Mouse (Mus musculus): ENCODE results near the gene Gmds. TPM values are rescaled to one million over a fixed set of nuclear protein-coding genes. Genes with fewer than 3 reads are reported as not detected.
A peak's percentile ranks its signal among the peaks of the same experiment; 100 is the strongest.

Gmds gene
- total RNA-seq, 2 experiments from 2014 or later = 11.3 to 12.1 TPM

DNA sequence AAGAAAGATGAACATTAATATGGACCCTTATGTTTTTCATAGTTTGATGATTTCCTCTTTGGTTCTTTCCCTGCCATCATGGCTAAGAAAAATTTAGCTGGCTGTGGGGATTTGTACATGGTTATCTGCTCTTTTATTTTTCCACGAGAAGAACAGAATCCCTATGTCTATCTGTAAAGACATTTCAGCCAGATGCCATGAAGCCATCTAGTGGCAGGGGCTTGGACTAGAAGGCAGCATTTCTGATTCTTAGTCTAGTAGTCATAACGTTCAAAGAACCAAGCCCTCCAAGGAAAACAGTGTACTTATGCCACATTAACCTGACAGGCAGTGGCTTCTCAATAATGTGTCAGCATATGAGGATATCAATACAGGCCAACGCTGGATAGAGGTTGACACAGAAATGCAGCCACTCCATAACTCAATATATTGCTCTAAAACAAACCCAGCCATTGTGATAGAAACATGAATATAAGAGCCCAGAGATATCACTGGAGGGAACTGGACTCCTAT is 510.7 kb downstream of the Gmds start:
- TF ChIP-seq CTCF (IDR thresholded peaks at IDR 0.05) = peak; percentile 34
- Histone ChIP-seq H3K4me3 (no peak overlapping the region), H3K27ac (no peak overlapping the region)
- no peak for DNase-seq (ENCODE audit: extremely low spot score in 1 of 2, low spot score in 2 of 2)
- intact Hi-C loops (cut with DNase I) = no loop called here

DNA sequence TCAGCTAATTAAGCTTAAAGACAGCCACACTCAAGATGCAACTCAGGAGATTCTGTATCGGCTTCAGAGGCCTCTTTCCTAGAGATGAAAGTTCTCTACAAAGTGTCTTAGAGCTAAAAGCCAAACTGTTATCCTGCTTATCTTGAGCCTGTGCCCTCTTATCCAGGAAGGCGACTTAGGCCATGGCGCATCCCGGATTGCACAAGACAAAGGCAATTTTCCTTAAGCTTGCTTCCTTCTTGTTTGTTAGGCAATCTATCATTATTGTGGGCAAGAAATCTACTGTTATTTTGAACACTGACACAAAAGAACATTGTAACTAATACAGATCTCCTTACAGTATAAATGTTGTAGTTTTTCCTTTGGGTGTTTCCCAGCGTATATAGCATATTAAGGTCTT is 511.4 kb downstream of the Gmds start:
- TF ChIP-seq CTCF (IDR thresholded peaks at IDR 0.05) = no peak
- no peak for DNase-seq (ENCODE audit: extremely low spot score in 1 of 2, low spot score in 2 of 2)
- intact Hi-C loops (cut with DNase I) = no loop called here
- Histone ChIP-seq H3K4me3 (no peak overlapping the region), H3K27ac (no peak overlapping the region)

DNA sequence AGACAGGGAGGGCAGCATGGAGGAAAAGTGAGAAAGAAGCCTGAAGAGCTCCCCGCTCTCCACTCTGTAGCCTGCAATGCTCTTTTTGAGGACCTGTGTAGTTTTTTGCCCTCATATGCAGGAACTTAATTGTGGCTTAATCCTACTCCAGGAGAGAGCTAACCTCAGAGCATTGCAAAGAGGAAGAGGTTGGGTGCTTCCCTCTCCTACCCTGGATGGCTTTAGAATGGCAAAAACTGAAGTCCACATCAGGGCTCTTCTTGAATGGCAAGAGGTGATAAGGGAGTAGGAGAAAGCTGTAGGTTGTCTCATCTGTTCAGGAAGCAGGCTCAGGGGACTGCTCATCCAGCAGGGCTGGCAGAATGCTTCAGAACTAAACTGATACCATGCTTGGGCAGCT is 513.4 kb downstream of the Gmds start:
- DNase-seq (ENCODE audit: extremely low spot score in 1 of 2, low spot score in 2 of 2) = no peak
- intact Hi-C loops (cut with DNase I) = no loop called here
- no peak for TF ChIP-seq CTCF (IDR thresholded peaks at IDR 0.05)
- no peak overlapping the region for H3K27ac ChIP-seq
- no peak overlapping the region for H3K4me3 ChIP-seq

DNA sequence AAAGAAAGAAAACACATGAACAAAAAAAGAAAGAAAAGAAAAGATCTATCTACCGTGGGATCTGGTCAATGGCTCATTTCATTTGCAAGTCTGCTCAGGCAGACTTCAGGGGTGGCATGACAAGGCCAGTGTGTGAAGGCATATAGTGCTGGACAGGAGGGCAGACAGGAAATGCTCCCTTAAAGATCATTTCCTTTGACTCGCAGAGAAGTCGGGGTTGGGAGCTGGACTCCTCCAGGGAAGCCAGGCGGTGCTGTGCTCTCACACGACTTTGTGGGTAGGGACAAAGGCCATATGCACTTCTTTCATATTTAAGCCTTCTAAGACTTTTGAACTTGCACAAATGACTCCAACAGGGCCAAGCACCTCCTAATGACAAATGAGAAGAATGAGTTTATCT is 515.2 kb downstream of the Gmds start:
- TF ChIP-seq CTCF (IDR thresholded peaks at IDR 0.05) = no peak; the same call in 1 of the 2 replicates
- DNase-seq (ENCODE audit: extremely low spot score in 1 of 2, low spot score in 2 of 2) = no peak
- H3K4me3 ChIP-seq = no peak overlapping the region
- H3K27ac ChIP-seq = no peak overlapping the region
- intact Hi-C loops (cut with DNase I) = no loop called here

DNA sequence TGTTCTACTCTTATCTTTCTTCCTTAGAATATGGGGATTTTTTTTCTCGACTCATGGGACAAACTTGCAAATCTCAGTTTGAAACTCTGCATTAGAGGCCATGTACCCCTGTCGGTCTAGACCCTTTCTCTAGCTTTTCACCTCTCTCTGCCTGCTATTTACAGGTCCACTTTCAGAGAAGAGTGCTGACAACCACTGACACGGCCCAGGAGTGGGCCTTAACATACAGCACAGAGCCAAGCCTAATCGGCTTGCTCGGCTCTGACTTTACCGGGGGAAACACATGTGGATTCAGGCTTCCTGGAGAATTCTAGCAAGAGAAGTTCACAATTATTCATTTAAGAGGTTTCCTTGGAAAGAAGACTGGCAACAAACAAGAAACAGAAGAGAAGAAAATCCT is 517.5 kb downstream of the Gmds start:
- intact Hi-C loops (cut with DNase I) = no loop called here
- no peak for TF ChIP-seq CTCF (IDR thresholded peaks at IDR 0.05)

DNA sequence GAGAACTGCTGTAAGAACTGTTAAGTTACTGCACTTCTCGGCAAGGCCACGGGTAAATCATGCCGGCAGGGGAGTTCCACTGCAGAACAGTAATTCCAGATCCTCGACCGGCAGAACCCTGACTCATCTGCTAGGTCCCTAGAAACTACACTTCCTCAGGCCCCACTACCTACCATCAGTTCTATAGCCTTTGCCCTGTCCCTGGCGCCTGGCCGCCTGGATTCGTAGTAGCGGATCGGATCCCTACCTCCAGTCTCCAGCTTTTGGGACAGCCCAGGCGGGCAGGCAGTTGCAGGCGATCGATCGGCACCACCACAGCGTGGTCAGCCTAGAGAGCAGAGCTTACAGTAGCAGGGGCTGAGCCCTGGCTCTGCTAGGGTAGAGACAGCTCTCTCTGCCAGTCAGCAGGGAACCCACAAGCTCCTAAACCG is 517.9 kb downstream of the Gmds start:
- Histone ChIP-seq H3K4me3 (peak overlapping the region; percentile 29), H3K27ac (peak overlapping the region; percentile 47; the same call in 1 of the 2 replicates)
- intact Hi-C loops (cut with DNase I) = no loop called here
- DNase-seq (ENCODE audit: extremely low spot score in 1 of 2, low spot score in 2 of 2) = no peak
- no peak for TF ChIP-seq CTCF (IDR thresholded peaks at IDR 0.05)

More for the DNA sequence above, 517.5 kb downstream of the Gmds start:
- no peak for DNase-seq (ENCODE audit: extremely low spot score in 1 of 2, low spot score in 2 of 2)
- Histone ChIP-seq H3K4me3 (peak overlapping the region; percentile 29), H3K27ac (peak overlapping the region; percentile 47; the same call in 1 of the 2 replicates)

DNA sequence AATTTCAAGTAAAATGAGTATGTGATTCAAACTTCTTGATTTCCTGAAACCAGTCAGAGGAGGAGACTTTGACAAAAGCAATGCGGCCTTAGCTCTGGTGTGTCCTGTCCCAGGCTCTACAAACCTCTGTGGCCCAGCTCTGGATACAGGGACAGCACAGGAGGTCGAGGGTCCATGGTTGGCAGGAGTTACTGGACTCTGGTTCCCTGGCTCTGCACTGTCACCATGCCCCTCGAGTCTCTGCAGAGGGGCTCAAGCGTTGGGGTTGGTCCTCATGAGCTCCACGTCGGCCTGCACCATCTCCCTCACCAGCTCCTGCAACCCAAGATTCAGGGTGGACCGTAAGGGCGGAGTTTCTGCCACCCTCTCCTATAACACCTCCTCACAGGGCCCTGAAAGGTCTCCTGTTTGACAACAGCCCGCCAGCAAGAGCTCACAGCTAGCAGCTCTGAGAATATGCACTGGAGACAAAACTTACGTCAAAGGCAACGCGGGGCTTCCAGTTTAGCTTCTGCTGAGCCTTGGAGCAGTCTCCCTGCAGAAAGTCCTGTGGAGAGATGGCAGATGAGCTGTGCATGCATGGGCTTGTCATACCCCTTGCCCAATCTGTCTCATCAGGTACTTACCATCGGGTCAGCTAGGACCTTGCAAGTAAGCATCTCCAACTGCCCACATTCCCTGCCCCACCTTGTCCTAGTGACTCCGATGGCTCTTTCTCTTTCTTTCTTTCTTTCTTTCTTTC is 518.7 kb downstream of the Gmds start:
- Histone ChIP-seq H3K4me3 (no peak overlapping the region), H3K27ac (no peak overlapping the region)
- TF ChIP-seq CTCF (IDR thresholded peaks at IDR 0.05) = no peak
- no peak for DNase-seq (ENCODE audit: extremely low spot score in 1 of 2, low spot score in 2 of 2)
- intact Hi-C loops (cut with DNase I) = no loop called here

DNA sequence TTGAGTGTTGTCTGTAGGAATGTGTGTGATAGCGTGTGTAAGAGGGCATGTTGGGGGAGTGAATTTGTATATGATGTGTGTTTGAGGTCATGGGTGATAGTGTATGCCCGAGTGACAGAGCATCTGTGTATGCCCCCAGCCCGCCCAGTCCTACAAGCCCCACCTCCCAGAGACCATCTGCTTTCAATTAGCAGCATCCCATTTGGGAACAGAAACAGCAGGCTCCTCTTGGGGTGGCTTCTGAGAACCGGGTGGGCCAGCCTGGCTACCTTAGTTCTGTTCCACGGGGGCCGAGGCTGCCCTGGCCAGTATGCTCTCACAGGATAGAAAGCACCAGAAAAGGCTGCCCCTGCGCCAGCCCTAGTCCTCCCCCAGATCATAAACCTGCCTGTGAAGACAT is 520.2 kb downstream of the Gmds start:
- intact Hi-C loops (cut with DNase I) = no loop called here

DNA sequence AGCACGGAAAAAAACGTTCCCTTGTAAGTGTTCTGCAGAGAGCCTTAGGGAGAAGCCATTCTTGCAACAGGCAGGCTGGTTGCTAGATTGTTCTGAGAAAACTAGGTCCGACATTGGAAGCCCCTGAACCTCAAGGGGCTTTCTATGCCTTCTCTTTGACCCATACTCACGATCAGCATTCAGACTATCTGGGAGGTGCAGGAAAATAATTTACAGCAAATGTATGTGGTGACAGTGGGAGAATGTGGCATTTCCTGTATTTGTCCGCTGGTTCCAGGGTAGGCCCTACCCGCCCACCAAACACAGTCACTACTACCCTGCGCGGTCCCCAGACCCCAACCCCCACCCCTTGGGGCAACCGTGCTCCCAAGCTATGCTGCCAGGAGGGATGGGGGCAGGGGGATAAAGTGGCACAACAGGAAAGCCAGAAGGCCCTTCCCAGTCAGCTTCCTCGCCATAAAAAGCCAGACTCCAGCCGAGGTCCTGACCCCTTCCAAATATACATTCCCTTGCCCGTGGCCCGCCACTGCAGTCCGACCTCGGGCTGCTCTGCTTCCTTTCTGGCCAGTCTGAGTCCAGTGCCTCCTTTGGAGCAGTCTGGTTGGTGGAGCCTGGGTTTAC is 523.0 kb downstream of the Gmds start:
- intact Hi-C loops (cut with DNase I) = no loop called here

More for the DNA sequence above, 520.2 kb downstream of the Gmds start:
- no peak for TF ChIP-seq CTCF (IDR thresholded peaks at IDR 0.05)
- Histone ChIP-seq H3K27ac (no peak overlapping the region), H3K4me3 (no peak overlapping the region)
- DNase-seq (ENCODE audit: extremely low spot score in 1 of 2, low spot score in 2 of 2) = no peak

DNA sequence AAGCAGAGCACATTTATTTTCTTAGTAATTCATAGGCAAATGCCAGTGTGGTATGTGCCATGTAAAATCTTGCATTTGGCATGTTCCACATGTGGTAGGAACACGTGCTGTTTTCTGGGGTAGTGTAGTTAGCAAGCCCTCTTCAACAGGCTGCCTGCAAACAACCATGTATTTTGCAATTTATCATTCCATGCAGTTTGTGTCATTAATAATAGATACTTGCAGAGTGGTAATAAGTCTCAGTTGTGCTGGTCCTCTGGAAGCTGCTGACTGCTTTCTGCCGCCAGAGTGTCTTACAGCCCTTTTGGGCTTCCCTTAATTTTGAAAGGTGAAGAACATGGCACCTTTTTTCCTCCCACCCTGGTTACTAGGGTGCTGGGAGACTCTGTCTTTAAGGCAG is 525.8 kb downstream of the Gmds start:
- no peak for DNase-seq (ENCODE audit: extremely low spot score in 1 of 2, low spot score in 2 of 2)
- H3K4me3 ChIP-seq = peak overlapping the region; percentile 44
- peak overlapping the region; percentile 54; the same call in 1 of the 2 replicates for H3K27ac ChIP-seq
- intact Hi-C loops (cut with DNase I) = no loop called here
- no peak for TF ChIP-seq CTCF (IDR thresholded peaks at IDR 0.05)

More for the DNA sequence above, 523.0 kb downstream of the Gmds start:
- no peak for TF ChIP-seq CTCF (IDR thresholded peaks at IDR 0.05)
- peak overlapping the region; percentile 36; the same call in 1 of the 2 replicates for H3K27ac ChIP-seq
- no peak for DNase-seq (ENCODE audit: extremely low spot score in 1 of 2, low spot score in 2 of 2)
- peak overlapping the region; percentile 9; the same call in 1 of the 2 replicates for H3K4me3 ChIP-seq

DNA sequence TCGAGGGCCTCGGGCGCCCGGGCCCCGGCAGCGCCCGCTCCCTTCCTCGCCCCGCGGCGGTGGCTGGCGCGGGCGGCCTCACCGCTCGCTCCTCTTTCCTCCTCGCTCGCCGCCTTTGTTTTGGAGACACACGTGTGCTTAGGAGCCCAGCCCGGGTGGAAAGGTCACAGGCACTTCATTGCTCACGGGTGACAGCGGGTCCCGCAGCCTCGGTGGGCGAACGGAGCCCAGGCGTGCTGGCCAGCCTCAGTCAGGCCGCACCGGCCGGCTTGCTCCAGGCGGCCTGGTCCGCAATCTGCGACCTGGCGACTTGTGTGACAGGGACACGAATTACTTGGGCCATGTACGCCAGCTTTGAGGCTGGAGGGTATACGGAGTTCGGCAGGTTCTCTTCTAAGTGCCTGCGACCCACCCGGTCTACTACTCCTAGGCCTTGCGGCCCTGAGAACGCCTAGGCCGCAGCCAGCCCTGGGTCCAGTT is 527.0 kb downstream of the Gmds start:
- intact Hi-C loops (cut with DNase I) = no loop called here
- Histone ChIP-seq H3K27ac (peak overlapping the region; percentile 54; the same call in 1 of the 2 replicates), H3K4me3 (peak overlapping the region; percentile 44)
- DNase-seq (ENCODE audit: extremely low spot score in 1 of 2, low spot score in 2 of 2) = peak in 1 of 2 experiments; percentile 22
- no peak for TF ChIP-seq CTCF (IDR thresholded peaks at IDR 0.05)
